Mouse (Mus musculus) forebrain, embryonic 16.5 days (tissue): ENCODE results near the gene Mkrn2. TPM values are rescaled to one million over a fixed set of nuclear protein-coding genes. Genes with fewer than 3 reads are reported as not detected.

Source experiments
- ATAC-seq: fragments of 200-750 bp; cut with Nextera tagmentation; 2 replicates; pipeline ENCODE4 v1.8.0; 2017; ENCODE audit warnings: mild to moderate bottlenecking, moderate library complexity
- H3K27ac ChIP-seq: fragments of 300-500 bp; sonication (generic); 2 replicates; pipeline ENCODE4 v1.5.1; 2014; ENCODE audit warnings: low read length, control low read depth
- H3K27me3 ChIP-seq: fragments of 300-500 bp; sonication (generic); replicated peaks from 2 replicates; pipeline ENCODE4 v1.6.1; 2014; ENCODE audit warnings: low read length; ENCODE audit not compliant: control insufficient read depth, insufficient read depth
- H3K36me3 ChIP-seq: fragments of 300-500 bp; sonication (generic); 2 replicates; pipeline ENCODE4 v1.6.1; 2014; ENCODE audit not compliant: control insufficient read depth, insufficient read depth
- H3K4me1 ChIP-seq: fragments of 300-500 bp; sonication (generic); replicated peaks from 2 replicates; pipeline ENCODE4 v1.6.1; 2014; ENCODE audit warnings: low read length; ENCODE audit not compliant: control insufficient read depth, insufficient read depth
- H3K4me2 ChIP-seq: fragments of 300-500 bp; sonication (generic); 2 replicates; pipeline ENCODE4 v1.6.1; 2014; ENCODE audit warnings: mild to moderate bottlenecking, low read length, control low read depth
- H3K4me3 ChIP-seq: fragments of 300-500 bp; sonication (generic); replicated peaks from 2 replicates; pipeline ENCODE4 v1.5.1; 2014; ENCODE audit warnings: mild to moderate bottlenecking, low read length, control low read depth
- H3K9ac ChIP-seq: fragments of 300-500 bp; sonication (generic); replicated peaks from 2 replicates; pipeline ENCODE4 v1.6.1; 2014; ENCODE audit warnings: low read depth, low read length, control low read depth
- H3K9me3 ChIP-seq: fragments of 300-500 bp; sonication (generic); 2 replicates; pipeline ENCODE4 v1.6.1; 2016; ENCODE audit warnings: low read length; ENCODE audit not compliant: control insufficient read depth
- WGBS: fragments of 180-500 bp; shearing (Covaris S2); extraction: QIAGEN DNeasy Blood & Tissue Kit; methylation state at CpG from one replicate; pipeline ENCODE4 v1.1.7; 2014; 5-methylcytosine and 5-hydroxymethylcytosine counted together
- polyA plus RNA-seq: library from polyadenylated mRNA; unstranded; fragments of >200 nt; fragmentation: Nextera tagmentation; extraction: Ambion mirVana; gene quantifications from 2 replicates; pipeline ENCODE4 v1.2.1, GENCODE M21; 2015

The Mkrn2 gene
- polyA plus RNA-seq, 1 experiment from 2014 or later: 42.7 TPM

GRCm38 (mm10) chr6:115582328-115583115, 19.2 kb upstream of the Mkrn2 start:
- no peak overlapping the region for H3K9ac ChIP-seq
- H3K9me3 ChIP-seq: no peaks in the 10 kb centered on the region
- no peaks in the 10 kb centered on the region for H3K27me3 ChIP-seq
- no peak for ATAC-seq
- H3K4me3 ChIP-seq: no peak overlapping the region
- 84% methylated on average over 10 of the region's 10 CpGs for WGBS
- H3K4me2 ChIP-seq: no peak overlapping the region
- no peak overlapping the region for H3K27ac ChIP-seq
- H3K4me1 ChIP-seq: no peaks in the 10 kb centered on the region
- H3K36me3 ChIP-seq: peaks cover 16% of the 10 kb centered on the region

GRCm38 (mm10) chr6:115583430-115584125, 18.1 kb upstream of the Mkrn2 start:
- Histone ChIP-seq H3K36me3 (peaks cover 9% of the 10 kb centered on the region), H3K4me3 (no peak overlapping the region), H3K4me1 (no peaks in the 10 kb centered on the region), H3K4me2 (no peak overlapping the region), H3K9ac (no peak overlapping the region), H3K27me3 (no peaks in the 10 kb centered on the region), H3K9me3 (no peaks in the 10 kb centered on the region), H3K27ac (no peak overlapping the region)
- WGBS: 93% methylated on average over 6 of the region's 6 CpGs
- ATAC-seq: no peak

- 77% methylated on average over 3 of the region's 3 CpGs for WGBS
- H3K4me1 ChIP-seq: no peaks in the 10 kb centered on the region
- no peaks in the 10 kb centered on the region for H3K27me3 ChIP-seq
- H3K27ac ChIP-seq: no peak overlapping the region
- ATAC-seq: no peak
- peaks cover 6% of the 10 kb centered on the region for H3K36me3 ChIP-seq
- H3K4me2 ChIP-seq: no peak overlapping the region
- H3K9me3 ChIP-seq: no peaks in the 10 kb centered on the region
- H3K4me3 ChIP-seq: no peak overlapping the region
- H3K9ac ChIP-seq: no peak overlapping the region
Observed at GRCm38 (mm10) chr6:115584176-115584575, 17.5 kb upstream of the Mkrn2 start.

- Histone ChIP-seq H3K36me3 (peaks cover under 1% of the 10 kb centered on the region; the same call in 1 of the 2 replicates), H3K4me3 (no peak overlapping the region), H3K4me1 (no peaks in the 10 kb centered on the region), H3K27me3 (no peaks in the 10 kb centered on the region), H3K27ac (no peak overlapping the region), H3K4me2 (no peak overlapping the region), H3K9ac (no peak overlapping the region), H3K9me3 (no peaks in the 10 kb centered on the region)
- no peak for ATAC-seq
- WGBS: 85% methylated on average over 10 of the region's 10 CpGs
Observed at GRCm38 (mm10) chr6:115586321-115586720, 15.4 kb upstream of the Mkrn2 start.

GRCm38 (mm10) chr6:115591692-115592359, 9.9 kb upstream of the Mkrn2 start:
- Histone ChIP-seq H3K9ac (no peak overlapping the region), H3K4me1 (no peaks in the 10 kb centered on the region), H3K27ac (no peak overlapping the region), H3K27me3 (no peaks in the 10 kb centered on the region), H3K4me2 (no peak overlapping the region), H3K36me3 (no peaks in the 10 kb centered on the region), H3K9me3 (no peaks in the 10 kb centered on the region), H3K4me3 (no peak overlapping the region)
- 88% methylated on average over 19 of the region's 19 CpGs for WGBS
- ATAC-seq: no peak

GRCm38 (mm10) chr6:115592458-115592857, 9.2 kb upstream of the Mkrn2 start, which contains the start of gene Mkrn2os:
Gene Mkrn2os (minus strand): TSS chr6:115592576.
- Histone ChIP-seq H3K27me3 (no peaks in the 10 kb centered on the region), H3K9ac (no peak within 1 kb of the TSS), H3K9me3 (no peaks in the 10 kb centered on the region), H3K27ac (no peak within 1 kb of the TSS), H3K4me3 (no peak within 1 kb of the TSS), H3K4me1 (no peaks in the 10 kb centered on the region), H3K4me2 (no peak within 1 kb of the TSS), H3K36me3 (no peaks in the 10 kb centered on the region)
- 72% methylated on average over 5 of the region's 5 CpGs for WGBS
- ATAC-seq: no peak

- 77% methylated on average over 4 of the region's 4 CpGs for WGBS
Observed at GRCm38 (mm10) chr6:115593252-115593651, 8.4 kb upstream of the Mkrn2 start.

GRCm38 (mm10) chr6:115594463-115594862, 7.2 kb upstream of the Mkrn2 start:
- no peaks in the 10 kb centered on the region for H3K36me3 ChIP-seq

More at GRCm38 (mm10) chr6:115593252-115593651, 8.4 kb upstream of the Mkrn2 start:
- ATAC-seq: no peak
- H3K4me1 ChIP-seq: no peaks in the 10 kb centered on the region
- no peaks in the 10 kb centered on the region for H3K27me3 ChIP-seq
- H3K27ac ChIP-seq: no peak overlapping the region
- H3K9ac ChIP-seq: no peak overlapping the region
- H3K4me2 ChIP-seq: no peak overlapping the region
- no peak overlapping the region for H3K4me3 ChIP-seq
- no peaks in the 10 kb centered on the region for H3K9me3 ChIP-seq
- no peaks in the 10 kb centered on the region for H3K36me3 ChIP-seq

GRCm38 (mm10) chr6:115595667-115596066, 6.0 kb upstream of the Mkrn2 start:
- Histone ChIP-seq H3K9me3 (no peaks in the 10 kb centered on the region), H3K4me1 (no peaks in the 10 kb centered on the region), H3K27ac (no peak overlapping the region), H3K4me3 (no peak overlapping the region), H3K4me2 (no peak overlapping the region), H3K9ac (no peak overlapping the region), H3K36me3 (no peaks in the 10 kb centered on the region), H3K27me3 (no peaks in the 10 kb centered on the region)
- ATAC-seq: no peak
- 70% methylated on average over 3 of the region's 3 CpGs for WGBS

More at GRCm38 (mm10) chr6:115594463-115594862, 7.2 kb upstream of the Mkrn2 start:
- no peak for ATAC-seq
- Histone ChIP-seq H3K27ac (no peak overlapping the region), H3K9ac (no peak overlapping the region), H3K4me2 (no peak overlapping the region), H3K9me3 (no peaks in the 10 kb centered on the region), H3K4me3 (no peak overlapping the region), H3K4me1 (no peaks in the 10 kb centered on the region), H3K27me3 (no peaks in the 10 kb centered on the region)
- 83% methylated on average over 3 of the region's 3 CpGs for WGBS
